Mouse (Mus musculus): ENCODE data around the gene Pde6h. TPM values are rescaled to one million over a fixed set of nuclear protein-coding genes. Genes with fewer than 3 reads are reported as not detected.

Gene Pde6h
- polyA plus RNA-seq, 1 experiment from 2014 or later: not detected

Other genes starting within 250 kb of the Pde6h start
- gene Gucy2c, start 142.1 kb upstream of the Pde6h start, polyA plus RNA-seq (2015; fragmentation: Nextera tagmentation; extraction: Ambion mirVana): 0.97 and 1.6 TPM in 2 replicates
- 0.77 and 0.87 TPM in 2 replicates for gene Hist4h4, start 119.4 kb upstream of the Pde6h start, polyA plus RNA-seq (2015; fragmentation: Nextera tagmentation; extraction: Ambion mirVana)
- 98.3 and 103 TPM in 2 replicates for gene H2afj, start 115.6 kb upstream of the Pde6h start, polyA plus RNA-seq (2015; fragmentation: Nextera tagmentation; extraction: Ambion mirVana)
- gene BC049715, start 96.2 kb upstream of the Pde6h start, polyA plus RNA-seq (2015; fragmentation: Nextera tagmentation; extraction: Ambion mirVana): 1.5 and 1.8 TPM in 2 replicates
- gene Wbp11, start 95.6 kb upstream of the Pde6h start, polyA plus RNA-seq (2015; fragmentation: Nextera tagmentation; extraction: Ambion mirVana): 74.2 and 79.3 TPM in 2 replicates
- gene Smco3, start 88.4 kb upstream of the Pde6h start, polyA plus RNA-seq (2015; fragmentation: Nextera tagmentation; extraction: Ambion mirVana): 0.66 and 1.3 TPM in 2 replicates
- gene Art4, start 66.1 kb upstream of the Pde6h start, polyA plus RNA-seq (2015; fragmentation: Nextera tagmentation; extraction: Ambion mirVana): 0.14 and 0.24 TPM in 2 replicates
- 14.8 and 15.4 TPM in 2 replicates for gene Mgp, start 48.0 kb upstream of the Pde6h start, polyA plus RNA-seq (2015; fragmentation: Nextera tagmentation; extraction: Ambion mirVana)
- gene Erp27, start 1.7 kb upstream of the Pde6h start, polyA plus RNA-seq (2015; fragmentation: Nextera tagmentation; extraction: Ambion mirVana): not detected in 2 replicates
- 15.3 and 16.4 TPM in 2 replicates for gene Arhgdib, start 18.1 kb downstream of the Pde6h start, polyA plus RNA-seq (2015; fragmentation: Nextera tagmentation; extraction: Ambion mirVana)
- gene Rerg, start 246.7 kb downstream of the Pde6h start, polyA plus RNA-seq (2015; fragmentation: Nextera tagmentation; extraction: Ambion mirVana): 5.6 and 5.7 TPM in 2 replicates